Mouse (Mus musculus) spleen, adult 10 weeks (tissue): ENCODE measurements around the gene Olfr584. TPM values are rescaled to one million over a fixed set of nuclear protein-coding genes. Genes with fewer than 3 reads are reported as not detected.

Experiments used
- polyA plus RNA-seq: library from polyadenylated mRNA; stranded (reverse); fragments of 350-450 nt; fragmentation: Illumina TruSeq; extraction: RNeasy Lipid Tissue Mini Kit (QIAGEN cat#74804); gene quantifications from one replicate; pipeline ENCODE4 v1.2.3, GENCODE M21; 2015; ENCODE audit warnings: low replicate concordance; ENCODE audit not compliant: insufficient read depth

The Olfr584 gene
- not detected for polyA plus RNA-seq

GRCm38 (mm10) chr7:103081585-103081984 is at the start of gene Olfr584:
Gene Olfr584, plus strand, starts transcription at chr7:103081885.

DNA sequence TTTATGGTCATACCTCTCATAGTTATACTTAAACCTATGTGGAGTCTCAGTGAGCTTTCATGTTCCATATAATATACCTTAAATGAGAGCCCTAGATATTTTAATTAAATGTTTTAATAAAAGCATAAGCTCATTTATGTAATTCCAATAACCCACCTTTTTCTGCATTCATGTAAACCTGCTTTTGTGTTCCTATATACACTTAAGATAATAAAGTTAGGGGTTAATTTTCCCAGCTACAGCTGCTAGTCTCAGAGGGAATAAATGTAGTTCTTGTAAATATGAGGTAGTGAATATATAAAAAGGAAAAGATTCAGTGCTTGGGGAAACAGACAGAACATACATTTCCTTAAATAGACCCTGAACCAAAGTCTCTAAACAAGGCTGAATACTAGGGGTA is 44.0 kb upstream of the Olfr584 start, which contains the start of gene Olfr582:
Gene Olfr582 (plus strand): TSS at position 301 of the 400 bp plus-strand sequence.

DNA sequence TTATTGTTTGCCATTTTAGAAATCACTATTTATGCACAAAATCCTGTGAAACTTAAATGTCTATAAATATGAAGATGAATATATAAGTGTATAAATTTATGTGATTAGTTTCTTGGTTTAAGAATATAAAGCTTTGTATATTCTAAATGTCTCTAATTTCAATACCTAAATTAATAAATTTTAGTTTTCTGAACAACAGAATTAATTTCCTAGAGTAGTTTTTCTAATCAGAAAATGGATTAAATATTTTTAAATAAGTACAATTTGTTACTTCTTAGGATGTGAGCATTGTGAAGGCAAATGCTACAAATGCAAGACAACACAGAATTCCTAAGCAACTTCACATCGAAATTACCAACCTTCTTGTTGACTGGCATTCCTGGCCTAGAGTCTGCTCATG is 30.7 kb upstream of the Olfr584 start, which contains the start of gene Olfr583:
Gene Olfr583 (plus strand): TSS at position 301 of the 400 bp plus-strand sequence.

GRCm38 (mm10) chr7:103097420-103097819 is 15.7 kb downstream of the Olfr584 start, which contains the start of gene Olfr585:
Gene Olfr585, plus strand, starts transcription at chr7:103097720.

GRCm38 (mm10) chr7:103125538-103125937 is 43.9 kb downstream of the Olfr584 start, which contains the start of gene Olfr586:
Gene Olfr586, minus strand, starts transcription at chr7:103125638.

Other genes starting within 250 kb of the Olfr584 start
- not detected for gene Olfr566, start 223.1 kb upstream of the Olfr584 start, polyA plus RNA-seq
- not detected for gene Olfr568, start 204.8 kb upstream of the Olfr584 start, polyA plus RNA-seq
- gene Olfr569, start 191.0 kb upstream of the Olfr584 start, polyA plus RNA-seq, result not detected
- not detected for gene Olfr570, start 187.3 kb upstream of the Olfr584 start, polyA plus RNA-seq
- not detected for gene Olfr571, start 164.3 kb upstream of the Olfr584 start, polyA plus RNA-seq
- not detected for gene Olfr572, start 157.5 kb upstream of the Olfr584 start, polyA plus RNA-seq
- gene Olfr573-ps1, start 139.3 kb upstream of the Olfr584 start, polyA plus RNA-seq, result not detected
- gene Olfr574, start 133.4 kb upstream of the Olfr584 start, polyA plus RNA-seq, result not detected
- not detected for gene Olfr575, start 123.1 kb upstream of the Olfr584 start, polyA plus RNA-seq
- gene Olfr576, start 119.2 kb upstream of the Olfr584 start, polyA plus RNA-seq, result not detected
- not detected for gene Olfr577, start 105.9 kb upstream of the Olfr584 start, polyA plus RNA-seq
- not detected for gene Olfr578, start 92.6 kb upstream of the Olfr584 start, polyA plus RNA-seq
- not detected for gene Olfr582, start 43.9 kb upstream of the Olfr584 start, polyA plus RNA-seq
- not detected for gene Olfr583, start 30.6 kb upstream of the Olfr584 start, polyA plus RNA-seq
- gene Olfr585, start 15.8 kb downstream of the Olfr584 start, polyA plus RNA-seq, result not detected
- not detected for gene Olfr586, start 43.8 kb downstream of the Olfr584 start, polyA plus RNA-seq
- not detected for gene Olfr588-ps1, start 59.0 kb downstream of the Olfr584 start, polyA plus RNA-seq
- gene Olfr589, start 74.5 kb downstream of the Olfr584 start, polyA plus RNA-seq, result not detected
- not detected for gene Olfr591, start 96.5 kb downstream of the Olfr584 start, polyA plus RNA-seq
- gene Olfr592, start 102.9 kb downstream of the Olfr584 start, polyA plus RNA-seq, result not detected
- not detected for gene Olfr593, start 130.0 kb downstream of the Olfr584 start, polyA plus RNA-seq
- gene Olfr594, start 135.1 kb downstream of the Olfr584 start, polyA plus RNA-seq, result not detected
- not detected for gene Usp17ld, start 170.6 kb downstream of the Olfr584 start, polyA plus RNA-seq
- not detected for gene Olfr596, start 223.8 kb downstream of the Olfr584 start, polyA plus RNA-seq
- gene Olfr597, start 234.4 kb downstream of the Olfr584 start, polyA plus RNA-seq, result not detected
- not detected for gene Olfr598, start 241.7 kb downstream of the Olfr584 start, polyA plus RNA-seq